Mouse (Mus musculus): Measurements from ENCODE around the gene Rxfp1. TPM values are rescaled to one million over a fixed set of nuclear protein-coding genes. Genes with fewer than 3 reads are reported as not detected.
"Not testable (repeated sequence)": the region's sequence is repeated elsewhere in the genome, so short reads cannot be mapped to it uniquely, and the experiment has no call there.

Gene Rxfp1
- polyA plus RNA-seq, 1 experiment from 2014 or later = 0.05 TPM

DNA sequence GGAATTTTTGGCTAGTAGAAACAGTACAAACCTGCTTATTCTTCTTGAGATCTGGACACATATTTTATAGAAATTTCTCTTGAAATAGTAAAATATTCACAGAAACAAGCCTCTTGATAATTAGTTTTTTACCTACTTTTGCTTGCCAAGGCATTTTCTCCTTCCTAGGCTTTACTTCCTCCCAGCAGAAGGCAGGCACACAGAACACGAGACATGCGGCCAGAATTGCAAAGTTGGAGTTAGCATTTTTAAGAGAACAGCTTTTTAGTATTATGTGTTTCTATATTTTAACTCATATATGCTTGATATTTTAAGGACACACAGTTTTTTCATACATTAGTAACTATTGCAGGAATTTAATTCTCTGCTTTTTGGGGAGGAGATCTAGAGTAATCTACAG, 45.7 kb downstream of the Rxfp1 start:
- WGBS = 90% methylated on average over 2 of the region's 2 CpGs
- Histone ChIP-seq H3K4me3 (ENCODE audit: low read depth, low read length) (no peak overlapping the region), H3K27me3 (ENCODE audit: insufficient read depth, low read length) (no peaks in the 10 kb centered on the region), H3K4me2 (no peak overlapping the region), H3K36me3 (ENCODE audit: insufficient read depth) (no peaks in the 10 kb centered on the region), H3K27ac (ENCODE audit: low read depth) (no peak overlapping the region), H3K4me1 (ENCODE audit: insufficient read depth) (no peaks in the 10 kb centered on the region), H3K9me3 (ENCODE audit: low read depth, low read length) (no peaks in the 10 kb centered on the region), H3K9ac (no peak overlapping the region)
- no peak for ATAC-seq (ENCODE audit: insufficient read depth)
- no peak for TF ChIP-seq CTCF (IDR thresholded peaks at IDR 0.05; ENCODE audit: low read depth)
- no peak for DNase-seq

DNA sequence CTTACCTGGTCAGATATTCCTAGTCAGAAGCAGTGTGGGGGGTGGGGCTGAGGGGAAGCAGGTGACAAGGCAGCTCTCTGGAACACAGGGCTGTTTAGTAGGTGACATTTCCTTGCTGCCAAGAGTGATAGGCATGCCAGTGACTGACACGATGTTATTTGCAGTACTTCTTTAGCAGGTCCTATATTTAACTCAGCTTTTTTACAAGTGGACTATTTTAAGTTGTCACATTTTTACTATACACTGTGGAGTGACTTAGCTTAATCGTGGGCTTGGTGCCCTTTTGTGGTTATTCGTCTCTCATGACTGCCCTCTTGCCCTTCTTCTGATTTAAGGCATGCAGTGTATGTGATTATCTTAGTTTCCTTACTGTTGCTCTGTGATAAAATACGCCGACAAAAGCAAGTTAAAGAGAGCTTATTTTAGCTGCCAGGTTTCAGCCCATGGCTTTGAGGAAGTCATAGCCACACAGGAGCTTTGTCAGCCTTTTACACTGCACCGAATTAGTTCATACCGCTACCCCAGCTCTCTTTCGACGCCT, 47.5 kb downstream of the Rxfp1 start:
- Histone ChIP-seq H3K4me2 (no peak overlapping the region), H3K27ac (ENCODE audit: low read depth) (no peak overlapping the region; the same call in 1 of the 2 replicates), H3K36me3 (ENCODE audit: insufficient read depth) (no peaks in the 10 kb centered on the region), H3K27me3 (ENCODE audit: insufficient read depth, low read length) (no peaks in the 10 kb centered on the region), H3K9ac (no peak overlapping the region), H3K9me3 (ENCODE audit: low read depth, low read length) (no peaks in the 10 kb centered on the region), H3K4me1 (ENCODE audit: insufficient read depth) (no peaks in the 10 kb centered on the region), H3K4me3 (ENCODE audit: low read depth, low read length) (no peak overlapping the region)
- no peak for DNase-seq
- ATAC-seq (ENCODE audit: insufficient read depth) = no peak
- WGBS = 72% methylated on average over 9 of the region's 9 CpGs
- TF ChIP-seq CTCF (IDR thresholded peaks at IDR 0.05; ENCODE audit: low read depth) = no peak

DNA sequence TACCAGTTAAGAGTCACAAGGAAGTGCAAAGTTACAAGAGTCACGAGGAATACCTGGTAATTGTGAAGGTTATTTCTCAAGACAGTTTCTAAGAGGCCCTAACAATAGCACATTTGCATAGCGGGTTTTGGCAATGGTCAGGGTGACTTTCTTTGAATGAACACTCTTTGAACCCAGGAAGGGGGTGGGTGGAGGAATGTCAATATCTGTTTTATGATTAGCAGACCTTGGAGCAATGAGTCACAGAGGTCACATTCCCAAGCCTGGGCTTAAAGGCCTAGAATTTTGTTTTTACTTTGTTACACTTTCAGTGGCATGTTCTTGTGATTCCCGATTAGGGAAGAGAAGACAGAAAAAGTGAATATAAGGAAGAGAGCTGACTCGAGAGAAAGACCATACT, 49.6 kb downstream of the Rxfp1 start:
- not testable (repeated sequence) for ATAC-seq (ENCODE audit: insufficient read depth); H3K4me3 ChIP-seq (ENCODE audit: low read depth, low read length); H3K27me3 ChIP-seq (ENCODE audit: insufficient read depth, low read length); H3K36me3 ChIP-seq (ENCODE audit: insufficient read depth); H3K9ac ChIP-seq; H3K9me3 ChIP-seq (ENCODE audit: low read depth, low read length); H3K4me2 ChIP-seq; H3K27ac ChIP-seq (ENCODE audit: low read depth); H3K4me1 ChIP-seq (ENCODE audit: insufficient read depth); DNase-seq
- 77% methylated on average over 4 of the region's 4 CpGs for whole genome bisulfite sequencing

DNA sequence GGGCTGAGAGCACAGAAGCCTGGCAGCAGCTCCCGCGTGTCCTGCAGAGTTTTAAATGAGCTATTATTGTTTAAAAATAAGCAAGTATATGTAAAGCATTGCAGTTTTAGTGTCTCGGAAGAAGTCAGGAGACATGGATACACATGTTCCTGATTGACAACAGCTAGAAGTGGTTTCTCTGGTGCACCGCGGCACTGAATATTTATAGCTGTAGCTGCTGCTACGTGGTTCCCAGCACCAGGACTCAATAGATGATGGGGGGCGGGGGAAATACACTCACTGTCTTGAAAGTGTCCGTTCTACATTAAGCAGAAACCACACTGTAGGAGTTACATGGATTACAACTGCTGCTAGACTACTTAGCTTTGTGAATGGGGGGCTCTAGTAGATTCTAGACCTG, 54.2 kb downstream of the Rxfp1 start:
- Histone ChIP-seq H3K4me1 (ENCODE audit: insufficient read depth) (peaks cover 4% of the 10 kb centered on the region; the same call in 1 of the 2 replicates), H3K9me3 (ENCODE audit: low read depth, low read length) (no peaks in the 10 kb centered on the region), H3K36me3 (ENCODE audit: insufficient read depth) (no peaks in the 10 kb centered on the region), H3K9ac (no peak overlapping the region), H3K4me3 (ENCODE audit: low read depth, low read length) (no peak overlapping the region), H3K4me2 (no peak overlapping the region), H3K27me3 (ENCODE audit: insufficient read depth, low read length) (no peaks in the 10 kb centered on the region), H3K27ac (ENCODE audit: low read depth) (no peak overlapping the region)
- 74% methylated on average over 8 of the region's 8 CpGs for WGBS
- no peak for ATAC-seq (ENCODE audit: insufficient read depth)
- no peak for DNase-seq
- TF ChIP-seq CTCF (IDR thresholded peaks at IDR 0.05; ENCODE audit: low read depth) = no peak

DNA sequence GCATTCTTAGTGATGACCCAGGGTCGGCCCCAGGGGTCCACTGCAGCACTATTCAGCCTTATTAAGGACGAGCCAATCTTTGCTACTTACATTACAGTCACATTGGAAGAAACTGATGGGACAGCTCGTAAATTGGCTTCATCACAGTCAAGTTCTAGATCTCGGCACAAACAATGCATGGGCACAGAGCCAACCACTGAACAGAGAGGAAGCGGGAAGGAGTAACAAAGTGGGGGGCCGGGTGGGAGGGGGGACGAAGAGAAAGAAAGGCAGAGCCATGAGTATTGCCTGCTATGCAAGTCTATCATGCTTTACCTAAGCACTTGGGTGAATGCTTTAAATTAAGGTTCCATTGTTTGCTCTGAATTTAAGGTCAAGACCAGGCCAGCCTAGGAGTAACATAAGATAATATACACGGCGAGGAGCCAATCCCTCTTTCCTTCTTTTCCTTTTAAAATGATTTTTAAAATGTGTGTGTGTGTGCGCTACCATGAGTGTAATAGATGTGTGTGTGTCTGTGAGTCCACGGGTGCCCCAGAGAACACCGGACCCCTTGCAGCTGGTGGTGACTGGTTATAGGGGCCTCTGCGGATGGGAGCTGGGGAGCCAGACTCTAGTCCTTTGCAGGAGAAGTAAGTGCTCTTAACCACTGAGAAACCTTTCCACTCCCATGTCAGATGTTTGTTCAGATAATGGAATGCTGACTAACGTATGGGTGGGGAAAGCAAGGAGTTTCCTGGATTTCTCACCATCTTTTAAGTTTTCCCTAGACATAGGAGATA, 55.1 kb downstream of the Rxfp1 start:
- Histone ChIP-seq H3K4me3 (ENCODE audit: low read depth, low read length) (no peak overlapping the region), H3K36me3 (ENCODE audit: insufficient read depth) (no peaks in the 10 kb centered on the region), H3K9me3 (ENCODE audit: low read depth, low read length) (no peaks in the 10 kb centered on the region), H3K4me1 (ENCODE audit: insufficient read depth) (peaks cover 4% of the 10 kb centered on the region; the same call in 1 of the 2 replicates), H3K4me2 (peak overlapping the region; percentile 25; the same call in 1 of the 2 replicates), H3K9ac (no peak overlapping the region), H3K27ac (ENCODE audit: low read depth) (no peak overlapping the region), H3K27me3 (ENCODE audit: insufficient read depth, low read length) (no peaks in the 10 kb centered on the region)
- 48% methylated on average over 14 of the region's 14 CpGs for WGBS
- peak; percentile 75 for DNase-seq
- TF ChIP-seq CTCF (IDR thresholded peaks at IDR 0.05; ENCODE audit: low read depth) = no peak
- ATAC-seq (ENCODE audit: insufficient read depth) = peak; percentile 54

DNA sequence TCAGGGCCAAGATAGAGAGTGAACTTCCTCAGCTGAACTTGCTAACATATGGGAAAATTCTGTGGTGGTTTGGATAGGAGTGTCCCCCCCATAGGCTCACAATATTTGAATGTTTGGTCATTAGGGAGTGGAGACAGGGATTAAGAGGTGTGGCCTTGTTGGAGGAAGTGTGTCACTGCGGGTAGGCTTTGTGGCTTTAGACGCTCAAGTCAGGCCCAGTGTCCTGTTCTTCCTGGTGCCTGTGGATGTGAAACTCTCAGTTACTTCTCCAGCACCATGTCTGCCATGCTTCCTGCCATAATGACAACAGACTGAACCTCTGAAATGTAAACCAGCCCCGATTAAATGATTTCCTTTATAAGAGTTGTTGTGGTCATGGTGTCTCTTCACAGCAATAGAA, 61.3 kb downstream of the Rxfp1 start:
- TF ChIP-seq CTCF (IDR thresholded peaks at IDR 0.05; ENCODE audit: low read depth) = no peak
- Histone ChIP-seq H3K4me1 (ENCODE audit: insufficient read depth) (no peaks in the 10 kb centered on the region), H3K27ac (ENCODE audit: low read depth) (no peak overlapping the region), H3K4me3 (ENCODE audit: low read depth, low read length) (no peak overlapping the region), H3K36me3 (ENCODE audit: insufficient read depth) (no peaks in the 10 kb centered on the region), H3K27me3 (ENCODE audit: insufficient read depth, low read length) (no peaks in the 10 kb centered on the region), H3K9ac (no peak overlapping the region), H3K9me3 (ENCODE audit: low read depth, low read length) (no peaks in the 10 kb centered on the region), H3K4me2 (no peak overlapping the region)
- no peak for ATAC-seq (ENCODE audit: insufficient read depth)
- 87% methylated on average over 3 of the region's 3 CpGs for WGBS
- no peak for DNase-seq

DNA sequence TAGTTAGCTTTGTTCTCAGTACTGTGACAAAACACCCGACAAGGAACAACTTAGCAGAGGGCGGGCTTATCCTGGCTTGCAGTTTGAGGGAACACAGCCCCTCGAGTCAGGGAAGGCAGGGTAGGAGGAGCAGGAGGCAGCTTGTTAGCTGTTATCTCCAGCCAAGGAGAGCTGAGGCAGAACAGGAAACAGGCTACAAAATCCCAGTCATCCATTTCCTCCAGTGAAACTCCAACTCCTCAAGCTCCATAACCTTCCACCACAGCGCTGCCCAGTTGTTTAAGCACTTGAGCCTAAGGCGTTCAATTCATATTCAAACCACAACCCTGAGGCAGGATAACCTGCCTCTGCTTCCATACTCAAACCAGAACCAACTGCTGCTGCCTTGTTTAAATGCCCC, 63.0 kb downstream of the Rxfp1 start:
- Histone ChIP-seq H3K4me3 (ENCODE audit: low read depth, low read length) (no peak overlapping the region), H3K9ac (no peak overlapping the region), H3K36me3 (ENCODE audit: insufficient read depth) (no peaks in the 10 kb centered on the region), H3K9me3 (ENCODE audit: low read depth, low read length) (no peaks in the 10 kb centered on the region), H3K4me2 (no peak overlapping the region), H3K27me3 (ENCODE audit: insufficient read depth, low read length) (no peaks in the 10 kb centered on the region), H3K4me1 (ENCODE audit: insufficient read depth) (no peaks in the 10 kb centered on the region), H3K27ac (ENCODE audit: low read depth) (no peak overlapping the region)
- WGBS = 77% methylated on average over 5 of the region's 5 CpGs
- no peak for DNase-seq
- no peak for TF ChIP-seq CTCF (IDR thresholded peaks at IDR 0.05; ENCODE audit: low read depth)
- ATAC-seq (ENCODE audit: insufficient read depth) = no peak

All from lung, embryonic 14.5 days (tissue).